Mouse (Mus musculus): Measurements from ENCODE around the gene Calm2.

Calm2 gene

DNA sequence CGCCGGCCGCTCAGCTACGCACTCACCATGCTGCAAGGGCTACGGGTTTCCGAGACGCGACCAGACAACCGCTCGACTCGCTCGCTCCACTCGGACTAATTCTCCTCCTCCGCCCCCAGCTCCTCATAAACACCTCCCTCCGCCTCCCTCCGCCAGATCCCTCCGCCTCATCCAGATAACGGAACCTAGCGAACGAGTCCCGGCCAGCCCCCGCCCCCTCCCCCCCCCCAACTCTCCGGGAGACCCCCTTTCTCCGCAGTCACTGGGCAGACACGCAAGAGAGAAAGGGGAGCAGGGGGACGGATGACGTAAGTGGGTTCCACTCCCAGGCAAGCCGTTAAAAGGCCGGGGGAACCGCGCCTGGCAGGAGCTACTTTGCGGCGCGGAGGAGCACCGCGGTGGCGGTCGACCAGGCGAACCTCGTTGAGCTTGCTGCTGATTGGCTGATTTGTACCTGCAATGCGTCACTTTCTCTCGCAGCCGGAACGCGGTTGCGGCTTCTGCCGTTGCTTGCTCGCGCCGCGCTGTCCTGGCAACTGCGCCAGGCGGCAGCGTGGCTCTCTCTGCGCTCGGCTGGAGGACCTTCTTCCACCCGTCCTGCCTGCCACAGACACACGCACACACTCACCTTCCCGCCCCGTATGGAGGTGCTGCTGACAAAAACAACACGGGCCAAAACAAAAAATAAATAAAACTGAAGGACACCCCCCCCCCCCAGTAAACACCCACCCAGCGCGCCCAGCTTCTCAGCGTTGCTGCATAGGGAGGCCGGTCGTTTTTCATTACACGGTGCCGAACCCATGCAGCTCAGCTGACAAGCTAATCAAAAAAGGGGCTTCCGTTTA, at the start of gene Calm2:
Calm2 (minus strand) TSS at position 169 of the 845 bp plus-strand sequence.
- DNase-seq = peak; percentile 99

DNA sequence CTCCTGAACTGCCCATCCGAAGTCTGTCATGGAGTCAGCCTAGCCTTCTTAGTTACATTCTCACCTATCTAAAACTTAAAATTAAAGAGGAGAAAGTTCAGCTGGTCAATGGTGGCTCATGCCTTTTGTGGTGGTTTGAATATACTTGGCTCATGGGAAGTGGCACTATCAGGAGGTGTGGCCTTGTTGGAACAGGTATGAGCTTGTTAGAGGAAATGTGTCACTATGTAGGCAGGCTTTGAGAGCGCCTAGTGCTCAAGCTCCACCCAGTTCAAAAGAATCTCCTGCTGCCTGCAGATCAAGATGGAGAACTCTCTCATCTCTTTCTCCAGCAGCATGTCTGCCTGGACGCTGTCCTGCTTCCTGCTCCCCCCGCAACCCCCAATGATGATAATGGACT, 48.8 kb upstream of the Calm2 start:
- DNase-seq = no peak

DNA sequence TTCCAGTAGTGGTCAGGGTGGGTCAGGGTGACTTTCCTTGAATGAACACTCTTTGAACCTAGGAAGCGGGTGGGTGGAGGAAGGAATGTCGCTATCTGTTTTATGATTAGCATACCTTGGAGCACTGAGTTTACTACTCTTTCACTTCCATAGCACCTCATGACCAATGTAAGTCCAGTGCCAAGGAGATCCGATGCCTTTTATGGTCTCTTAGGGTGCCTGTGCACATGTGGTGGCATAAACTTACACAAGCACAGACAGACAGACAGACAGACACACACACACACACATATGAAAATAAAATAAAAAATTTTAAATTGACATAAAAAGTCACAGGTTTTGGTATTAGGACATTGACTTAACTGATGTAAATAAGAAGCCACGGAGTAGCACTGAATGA, 47.6 kb upstream of the Calm2 start:
- no peak for DNase-seq

DNA sequence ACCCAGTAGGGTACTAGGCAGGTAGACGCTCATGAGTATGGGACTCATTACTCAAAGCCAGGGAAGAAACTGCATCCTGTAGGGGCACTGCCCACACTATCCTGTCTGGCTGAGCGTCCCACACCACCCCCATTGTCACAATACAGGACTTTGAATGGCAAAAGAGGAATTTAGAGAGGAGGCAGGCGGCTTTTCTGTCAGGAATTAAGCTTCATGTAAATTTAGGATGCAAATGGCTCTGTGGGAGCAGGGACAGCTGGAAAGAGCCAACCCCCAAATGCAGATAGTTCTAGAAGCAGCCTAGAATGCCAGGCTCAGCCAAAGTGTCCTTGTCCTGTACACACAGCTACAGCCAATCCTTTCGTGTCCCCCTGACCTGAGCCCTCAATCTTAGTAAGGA, 45.6 kb upstream of the Calm2 start:
- DNase-seq = no peak

DNA sequence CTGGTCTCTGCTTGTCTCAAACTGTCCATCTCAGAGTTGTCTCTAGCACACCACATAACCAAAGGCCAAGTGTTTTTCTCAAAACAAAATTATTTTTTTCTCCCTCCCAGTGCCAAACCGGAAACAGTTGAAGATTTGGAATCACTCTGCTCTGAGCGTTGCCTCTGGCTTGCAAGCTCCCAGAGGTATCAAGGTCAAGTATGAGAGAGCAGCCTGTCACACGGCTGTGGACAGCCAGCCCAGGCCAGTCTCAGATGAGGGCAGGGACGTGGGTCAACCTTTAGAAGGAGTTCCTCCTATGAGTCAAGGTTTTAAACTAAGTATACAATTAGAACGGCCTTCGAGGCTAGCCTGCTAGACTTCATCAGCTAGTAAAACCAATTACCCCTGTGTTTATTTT, 43.6 kb upstream of the Calm2 start:
- DNase-seq = peak; percentile 42 to 73

DNA sequence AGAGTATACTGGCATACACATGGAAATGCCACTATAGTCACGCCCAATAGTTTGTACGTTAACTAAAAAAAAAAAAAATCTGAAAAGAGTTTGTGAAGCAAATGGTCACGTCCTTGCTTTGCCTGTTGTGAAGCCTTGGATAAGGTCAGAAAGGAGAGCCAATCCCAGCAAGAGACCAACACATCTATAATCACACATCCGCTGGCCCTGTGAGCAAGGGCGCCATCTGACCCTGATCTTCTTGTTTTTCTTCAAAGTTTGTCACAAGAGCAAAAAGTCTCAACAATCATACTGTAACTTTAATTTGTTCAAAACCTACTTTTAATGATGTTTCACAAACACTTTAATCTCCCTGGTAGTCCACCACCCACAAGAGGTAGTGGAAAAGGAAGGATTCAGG, 39.0 kb upstream of the Calm2 start:
- no peak for DNase-seq

DNA sequence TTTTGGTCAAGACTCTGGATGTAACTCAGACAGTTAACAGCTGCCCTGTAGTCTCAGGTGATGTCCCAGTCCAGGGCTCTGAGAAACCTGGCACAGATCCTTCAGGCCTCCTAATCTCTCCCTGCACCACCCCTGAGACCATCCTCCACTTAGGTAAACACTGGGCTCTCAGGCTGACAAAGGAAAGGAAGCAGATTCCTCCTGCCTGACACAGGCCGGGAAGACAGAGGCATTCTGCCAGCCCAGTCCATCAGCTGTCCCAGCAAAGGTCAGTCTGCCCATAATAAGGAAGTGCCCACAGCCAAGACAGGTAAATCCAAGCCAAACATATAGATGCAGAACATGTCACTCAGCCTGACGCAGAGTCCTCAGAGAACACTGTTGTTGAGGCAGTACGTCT, 36.1 kb upstream of the Calm2 start:
- no peak for DNase-seq

DNA sequence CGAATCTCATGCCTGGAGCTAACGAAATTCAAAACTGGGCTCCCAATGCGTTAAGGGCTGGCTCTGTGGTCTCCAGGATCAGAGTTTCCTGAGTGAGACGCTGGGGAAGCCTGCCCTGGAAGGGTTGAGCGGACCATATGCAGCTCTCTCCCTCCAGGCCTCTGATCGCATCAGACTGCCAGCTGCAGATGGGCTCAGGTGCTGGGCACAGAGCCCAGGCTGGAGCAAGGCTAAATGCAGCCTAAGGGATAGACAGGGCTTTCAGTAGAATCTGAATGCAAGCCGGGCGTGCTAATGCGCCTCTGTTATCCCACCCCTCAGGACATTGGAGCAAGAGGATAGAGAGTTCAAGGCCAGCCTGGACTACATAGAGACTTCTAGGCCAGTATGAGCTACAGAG, 31.8 kb upstream of the Calm2 start:
- no peak for DNase-seq

DNA sequence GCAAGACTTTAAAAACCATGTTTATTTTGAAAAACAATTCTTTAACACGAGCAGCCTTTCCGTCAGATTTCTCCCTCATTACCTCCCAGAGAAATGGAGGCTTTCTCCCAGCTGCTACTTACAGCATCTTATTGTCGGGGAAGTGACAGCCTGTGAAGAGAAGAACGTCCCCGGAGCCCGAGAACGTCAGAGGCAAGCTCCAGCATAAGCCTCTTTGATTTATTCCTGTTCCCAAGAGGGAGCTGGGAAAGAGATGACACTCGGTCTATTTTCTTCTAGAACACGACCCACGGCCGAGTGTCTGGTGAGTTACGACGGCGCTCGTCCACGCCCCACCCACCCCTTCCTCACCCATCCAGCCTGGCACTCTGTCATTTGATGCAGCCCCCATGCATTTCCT, 30.9 kb upstream of the Calm2 start:
- DNase-seq = no peak

DNA sequence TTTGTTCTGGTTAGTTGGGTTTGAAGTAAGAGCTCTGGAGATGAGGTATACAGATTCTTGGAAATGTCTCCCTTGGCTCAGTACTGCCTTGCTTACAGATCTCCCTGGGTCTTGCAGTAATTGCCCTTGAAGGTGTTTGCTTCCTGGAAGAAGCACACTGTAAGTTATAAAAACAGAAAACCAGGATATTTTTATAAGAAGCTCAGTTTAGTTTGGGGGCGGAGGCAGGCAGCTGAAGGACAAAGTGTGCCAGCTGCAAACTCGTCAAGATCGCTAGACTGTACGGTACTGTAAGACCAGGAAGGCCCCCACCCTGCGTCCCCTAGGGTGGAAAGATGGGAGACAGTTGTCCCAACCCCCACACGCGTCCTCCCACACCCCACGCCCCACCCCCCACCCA, 28.6 kb upstream of the Calm2 start:
- DNase-seq = no peak

DNA sequence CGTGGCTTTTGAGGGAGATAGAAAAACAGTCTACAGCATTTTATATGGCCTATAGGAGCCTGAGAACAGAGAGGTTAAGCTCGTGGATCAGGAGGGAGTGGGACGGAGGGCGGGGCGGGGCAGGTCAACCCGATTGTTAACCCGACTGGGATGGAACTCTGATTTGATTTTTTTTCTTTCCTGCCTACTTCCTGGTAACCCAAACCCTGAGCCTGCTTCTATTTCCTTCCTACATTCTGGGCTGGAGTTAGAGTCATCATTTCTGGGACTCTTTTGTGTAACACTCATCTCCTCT, 27.7 kb upstream of the Calm2 start:
- DNase-seq = no peak

DNA sequence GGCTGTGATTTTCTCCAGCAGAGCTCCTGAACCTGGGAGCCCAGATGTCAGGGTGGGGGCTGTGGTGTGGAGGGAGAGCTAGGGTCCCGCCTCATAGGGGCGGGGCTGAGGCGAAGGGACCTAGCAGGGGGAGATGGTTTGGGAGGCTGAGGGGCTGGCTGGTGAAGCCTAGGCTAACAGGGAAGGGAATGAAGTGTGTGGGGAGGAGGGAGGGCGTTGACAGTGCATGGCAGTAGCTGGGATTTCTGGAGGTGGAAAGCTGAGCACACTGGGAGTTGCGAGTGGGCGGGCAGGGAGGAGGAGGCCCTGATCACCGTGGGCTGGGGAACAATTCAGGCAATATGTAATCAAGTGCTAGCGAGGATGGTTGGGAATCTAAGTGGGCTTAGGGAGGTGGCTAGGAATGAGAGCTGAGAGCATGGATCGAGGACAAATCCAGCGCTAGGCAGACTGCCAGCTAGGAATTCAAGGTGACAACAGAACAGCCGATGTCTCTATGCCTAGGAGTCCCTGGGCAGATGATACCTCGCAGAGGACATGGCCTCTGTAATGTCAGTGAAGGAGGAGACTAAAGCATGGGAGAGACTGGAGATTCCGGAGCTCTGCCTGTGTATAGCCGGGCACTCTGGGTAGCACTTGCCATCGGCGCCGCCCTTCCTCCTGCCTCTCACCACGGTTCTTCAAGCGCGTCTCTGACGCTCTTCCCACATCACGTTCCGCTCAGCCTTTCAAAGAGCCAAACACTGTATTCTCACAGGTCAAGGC, 27.2 kb upstream of the Calm2 start:
- peak; percentile 29 to 46 for DNase-seq

DNA sequence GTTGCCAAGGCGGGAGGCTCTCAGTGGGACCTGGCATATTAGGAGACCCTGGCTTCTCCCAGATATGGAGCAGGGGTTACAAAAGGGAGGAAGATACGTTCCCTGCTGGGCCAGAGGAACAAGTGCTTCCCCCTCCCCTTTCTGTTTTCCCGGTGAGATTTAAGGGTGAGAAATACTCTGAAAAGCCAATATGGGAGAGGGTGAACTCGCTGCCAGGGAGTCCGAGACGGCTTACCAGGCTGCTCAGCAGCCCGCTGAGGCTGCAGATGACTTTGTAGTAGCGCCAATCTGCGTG, 26.7 kb upstream of the Calm2 start:
- no peak for DNase-seq

DNA sequence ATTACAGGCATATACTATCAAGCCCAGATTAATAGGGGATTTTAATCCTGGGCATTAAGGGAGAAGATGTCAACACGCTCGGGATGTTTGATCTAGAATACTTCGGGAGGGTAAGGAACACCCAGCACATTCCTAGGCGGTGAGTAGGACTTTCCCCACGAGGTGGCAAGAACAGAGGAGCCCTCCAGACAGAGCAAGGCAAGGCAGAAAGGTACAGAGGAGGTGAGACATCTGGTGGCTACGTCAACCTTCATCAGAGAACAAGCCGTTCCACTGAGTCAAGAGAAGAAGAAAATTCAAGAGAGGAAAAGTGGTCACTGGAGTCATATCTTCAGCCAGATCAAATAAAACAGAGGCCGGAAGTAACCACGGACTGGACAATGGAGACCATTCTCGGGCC, 26.1 kb upstream of the Calm2 start:
- DNase-seq = no peak

DNA sequence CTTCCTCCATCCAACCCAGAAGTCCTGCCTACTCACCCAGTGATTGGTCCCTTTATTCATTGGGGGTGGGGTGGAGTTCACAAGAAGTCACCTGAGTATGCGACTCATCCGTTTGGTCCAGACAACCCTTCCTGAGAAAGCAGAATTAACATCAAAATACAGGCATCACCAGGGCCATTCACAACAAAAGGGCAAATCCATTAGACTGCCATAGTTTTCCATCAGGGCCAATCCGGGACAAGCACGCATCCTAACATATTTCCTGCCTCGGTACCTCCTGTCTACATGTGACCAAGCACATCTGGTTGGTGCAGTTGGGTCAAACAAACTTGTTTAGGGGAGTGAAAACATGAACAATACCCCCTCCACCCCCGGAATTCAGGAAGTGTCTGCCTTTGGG, 24.9 kb upstream of the Calm2 start:
- DNase-seq = no peak

DNA sequence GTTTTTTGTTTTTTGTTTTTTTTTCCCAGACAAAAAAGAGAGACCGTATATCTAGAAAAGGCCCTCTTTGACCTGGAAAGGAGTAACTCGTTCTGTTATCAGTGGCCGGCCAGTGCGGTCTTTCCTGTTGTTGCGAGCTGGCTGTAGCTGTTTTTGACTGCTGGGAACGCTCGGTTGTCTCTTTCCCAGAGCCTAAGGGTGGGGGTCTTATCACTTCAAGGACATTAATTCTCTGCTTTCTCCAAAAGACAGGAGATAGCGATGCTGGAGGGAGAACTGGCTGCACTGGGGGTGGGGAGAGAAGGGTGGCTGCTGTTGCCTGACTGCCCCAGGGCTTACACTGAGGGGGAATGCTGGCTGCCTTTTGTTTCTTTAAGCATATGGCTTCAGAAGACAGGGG, 24.1 kb upstream of the Calm2 start:
- DNase-seq = no peak

DNA sequence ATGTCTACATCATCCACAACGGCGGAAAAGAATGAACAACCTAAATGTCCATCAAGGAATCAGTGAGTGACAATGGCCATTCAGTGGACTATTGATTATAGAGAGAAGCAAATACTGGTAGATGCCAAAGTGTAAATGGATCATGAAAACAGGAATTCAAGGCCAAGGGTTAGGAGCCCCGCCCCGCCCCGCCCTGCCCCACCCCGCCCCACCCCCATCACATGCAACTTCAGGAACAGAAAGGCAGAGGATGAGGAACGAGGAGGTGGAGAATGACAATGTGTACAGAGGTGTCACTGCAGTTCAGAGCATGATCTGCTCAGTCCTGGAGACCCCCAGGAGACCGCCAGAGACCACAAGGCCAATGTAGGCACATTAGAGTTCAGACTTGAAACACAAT, 23.5 kb upstream of the Calm2 start:
- DNase-seq = no peak

DNA sequence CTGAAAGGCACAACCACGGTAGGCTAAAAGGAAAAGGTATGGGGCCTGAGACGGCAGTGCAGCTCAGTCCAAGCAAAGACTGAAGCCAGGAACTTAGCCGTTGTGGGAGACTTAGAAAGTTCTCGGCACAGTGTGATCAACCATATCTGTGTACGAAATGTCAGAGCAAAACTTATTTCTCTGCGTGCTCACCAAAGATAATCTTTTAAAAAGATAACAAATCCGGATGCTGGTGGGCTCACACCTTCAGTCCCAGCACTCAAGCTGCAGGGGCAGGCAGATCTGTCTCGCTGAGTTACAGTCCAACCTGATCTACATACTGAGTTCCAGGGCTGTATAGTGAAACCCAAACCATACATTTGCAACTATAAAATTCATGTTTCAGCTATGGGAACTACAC, 22.7 kb upstream of the Calm2 start:
- no peak for DNase-seq

DNA sequence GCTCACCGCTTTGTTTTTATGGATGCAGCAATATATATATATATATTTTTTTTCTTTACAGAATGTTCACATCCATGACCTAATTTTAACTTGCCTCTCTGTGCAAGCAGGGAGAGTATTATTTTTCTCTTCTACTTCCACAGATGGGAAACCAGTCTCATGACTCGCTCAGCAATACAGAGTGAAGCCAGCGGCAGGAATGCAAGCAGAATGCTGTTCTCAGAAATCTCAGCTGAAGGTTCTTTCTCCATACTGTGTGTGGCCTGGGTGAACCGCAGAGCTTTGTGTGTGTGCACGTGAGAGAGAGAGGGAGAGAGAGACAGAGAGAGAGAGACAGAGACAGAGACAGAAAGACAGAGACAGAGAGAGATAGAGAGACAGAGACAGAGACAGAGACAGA, 21.9 kb upstream of the Calm2 start:
- DNase-seq = no peak

DNA sequence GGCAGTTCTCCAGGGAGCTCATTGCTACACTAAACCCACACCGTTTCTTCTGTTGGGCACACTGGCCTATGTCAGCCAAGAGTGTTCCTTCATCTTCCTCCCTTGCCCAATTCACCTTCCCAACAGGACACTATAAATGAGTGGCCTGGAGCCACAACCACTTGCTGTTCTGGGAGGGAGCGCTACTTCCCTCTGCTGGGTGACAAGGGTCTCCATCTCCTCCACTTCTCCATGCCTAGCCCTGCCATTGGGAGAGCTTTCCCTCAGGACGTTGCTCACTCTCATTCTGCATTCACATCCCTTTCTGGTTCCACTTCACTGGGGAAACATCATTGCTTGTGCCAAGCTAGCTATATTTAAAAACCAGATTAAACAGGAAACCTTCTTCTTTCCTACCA, 14.8 kb upstream of the Calm2 start:
- DNase-seq = no peak

DNA sequence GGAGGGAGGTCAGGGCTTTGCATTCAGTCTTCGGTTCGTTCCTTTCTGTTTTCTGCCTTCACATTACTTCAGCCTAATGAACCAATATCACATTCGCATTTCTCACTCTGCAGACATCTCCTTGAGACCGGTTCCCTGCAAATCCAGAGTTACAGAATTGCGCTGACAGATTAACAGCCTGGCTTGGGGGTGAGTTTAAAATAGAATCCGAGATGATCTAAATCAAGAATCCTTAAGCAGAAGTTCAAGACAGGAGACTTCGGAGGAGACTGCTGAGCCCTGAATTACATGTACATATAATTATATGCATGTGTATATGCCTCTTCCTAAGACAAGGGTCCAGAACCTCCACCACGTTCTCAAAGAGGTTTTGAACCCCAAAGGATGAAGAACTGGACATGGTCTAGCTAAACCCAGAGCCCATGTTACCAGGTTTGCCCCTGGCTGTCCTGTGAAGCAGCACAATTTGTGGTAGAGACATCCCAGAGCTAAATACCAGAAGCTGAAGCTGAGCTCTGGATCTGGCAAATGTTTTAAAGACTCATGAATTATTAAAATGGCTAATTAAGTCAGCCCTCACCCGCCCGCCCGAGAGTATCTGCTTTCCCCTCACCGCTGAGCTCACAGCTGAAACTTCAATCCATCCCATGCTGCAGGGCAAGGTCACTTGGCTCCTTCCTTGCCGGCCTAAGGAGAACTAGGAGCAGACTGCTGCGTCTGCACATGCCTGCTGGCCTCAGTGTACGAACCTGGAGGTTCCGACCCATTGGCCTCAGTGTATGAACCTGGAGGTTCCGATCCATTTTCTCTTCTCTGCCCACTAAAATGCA, 14.1 kb upstream of the Calm2 start:
- DNase-seq = peak; percentile 52 to 75

DNA sequence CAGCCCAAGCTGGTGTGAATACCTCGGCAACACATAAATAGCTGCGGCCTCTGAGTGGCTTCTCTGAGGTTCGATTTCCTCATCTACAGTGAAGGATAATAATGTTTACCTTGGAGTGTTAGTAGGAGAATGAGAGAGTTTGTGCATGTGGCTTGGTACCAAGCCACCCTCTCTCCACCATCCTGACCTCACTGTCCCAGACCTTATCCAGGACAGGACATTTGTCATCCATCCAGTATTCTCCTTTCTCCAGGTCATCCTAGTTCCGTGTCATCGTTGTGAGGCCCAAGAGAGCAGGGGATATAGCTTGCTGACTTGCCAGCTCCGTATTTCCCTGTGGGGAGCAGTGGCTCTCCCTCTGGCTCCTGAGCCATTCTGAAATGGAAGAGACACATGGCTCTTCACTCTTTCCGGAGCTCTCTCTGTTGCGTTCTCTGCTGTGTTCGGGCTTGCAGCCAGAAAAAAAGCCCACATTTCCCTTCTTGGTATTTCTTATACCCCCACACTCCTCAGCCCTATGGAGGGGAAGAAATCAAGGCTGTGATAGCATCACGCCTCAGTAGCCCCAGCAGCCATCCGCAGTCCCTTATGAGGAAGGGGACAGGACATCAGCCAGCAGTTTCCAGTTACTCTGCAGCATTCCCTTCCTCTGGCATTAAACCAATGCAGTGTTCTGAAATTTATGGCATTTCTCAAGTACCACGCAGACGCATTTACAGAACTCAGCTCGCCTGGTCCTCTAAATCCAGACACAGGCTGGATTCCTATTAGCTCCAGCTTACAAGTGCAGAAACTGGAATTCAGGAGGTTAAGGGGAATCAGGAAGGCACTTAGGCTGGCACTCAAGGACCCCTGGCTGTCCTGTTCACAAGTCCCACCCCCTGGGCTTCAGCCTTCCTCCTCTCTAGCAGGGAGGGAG, 13.3 kb upstream of the Calm2 start:
- DNase-seq = no peak

All from kidney, postnatal 25 days (tissue).